Mouse (Mus musculus): ENCODE measurements at regions not wholly inside any gene's neighbourhood (a gene's known extent, or its start where the extent isn't known, plus 50 kb on each side); places are given as distances from the start of the nearest gene placed in this dataset.

DNA sequence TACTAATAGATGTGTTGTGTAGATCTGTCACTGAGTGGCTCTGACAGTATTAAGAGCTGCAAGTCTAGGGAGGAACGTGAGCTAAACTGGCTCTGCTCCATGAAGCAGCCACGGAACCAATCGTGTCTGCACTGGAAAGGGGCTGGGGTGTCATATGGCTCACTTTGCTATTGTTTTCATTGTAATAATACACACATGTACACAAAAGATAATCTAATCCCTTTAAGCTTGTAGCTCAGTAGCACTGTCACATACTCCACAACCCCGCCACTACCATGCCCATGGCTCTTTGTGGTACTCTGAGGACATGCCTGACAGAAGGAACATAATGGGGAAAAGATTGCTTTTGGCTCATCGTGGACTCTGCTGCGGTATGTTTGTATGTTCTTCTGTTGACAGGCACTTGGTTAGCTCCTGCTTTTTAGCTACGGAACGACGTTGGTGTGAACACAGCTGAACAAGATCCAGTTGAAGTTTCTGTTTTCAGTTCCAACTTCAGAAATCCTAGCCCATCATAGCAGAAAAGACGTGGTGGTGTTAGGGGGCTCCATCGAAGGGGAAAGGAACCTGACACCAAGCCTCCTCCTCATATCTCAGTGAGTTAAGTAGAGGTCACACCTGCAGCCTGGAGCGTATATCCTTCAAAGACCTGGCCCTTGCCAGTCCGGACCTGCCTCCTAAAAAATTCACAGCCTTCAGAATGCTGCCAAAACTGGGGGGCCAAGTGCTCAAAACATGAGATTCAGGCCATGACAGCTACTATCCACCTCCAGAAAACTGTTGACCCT, 159.6 kb upstream of the Fam19a5 start:
- no peak overlapping the region for H3K27ac ChIP-seq (ENCODE audit: insufficient read depth, low read length)
- WGBS, result 61% methylated on average over 13 of the region's 13 CpGs
- TF ChIP-seq CTCF (IDR thresholded peaks at IDR 0.05; ENCODE audit: borderline replicate concordance, insufficient read depth, low read depth, low read length) (no peak), POLR2A (IDR thresholded peaks at IDR 0.05; ENCODE audit: borderline replicate concordance, insufficient read depth, low read length) (no peak)
- H3K4me3 ChIP-seq (replicated peaks; ENCODE audit: insufficient read depth, low read depth, low read length), result no peak overlapping the region
- peak in 1 of 2 experiments; percentile 55 for DNase-seq
- peaks cover 46% of the 10 kb centered on the region for H3K4me1 ChIP-seq (ENCODE audit: control insufficient read depth, insufficient read depth, low read length)
- no peaks in the 10 kb centered on the region for H3K27me3 ChIP-seq (ENCODE audit: control insufficient read depth, insufficient read depth, low read length)

DNA sequence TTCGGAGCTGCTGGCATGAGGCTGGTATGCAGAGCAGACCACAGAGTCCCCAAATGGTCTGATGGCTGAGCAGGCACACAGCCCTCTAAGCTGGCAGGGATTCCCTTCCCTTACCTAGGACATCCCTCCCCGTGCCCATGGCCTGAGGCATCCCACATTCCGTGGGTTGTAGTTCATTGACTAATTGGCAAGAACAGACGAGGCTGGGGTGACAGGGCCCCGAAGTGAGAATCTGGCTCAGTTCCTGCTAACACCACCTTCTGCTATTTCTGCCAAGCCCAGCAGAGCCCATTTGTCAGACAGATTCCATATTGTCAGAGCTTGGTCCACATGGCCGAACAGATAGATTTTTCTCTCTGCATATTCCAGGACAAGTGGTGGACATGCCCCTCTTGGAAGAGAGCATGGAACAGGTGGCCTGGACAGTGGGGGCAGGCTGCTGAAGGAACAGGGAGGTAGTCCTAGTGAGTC, 157.6 kb upstream of the Fam19a5 start:
- DNase-seq, result peak; percentile 90 to 97
- peaks cover 46% of the 10 kb centered on the region for H3K4me1 ChIP-seq (ENCODE audit: control insufficient read depth, insufficient read depth, low read length)
- WGBS, result 11% methylated on average over 6 of the region's 6 CpGs
- H3K27me3 ChIP-seq (ENCODE audit: control insufficient read depth, insufficient read depth, low read length), result no peaks in the 10 kb centered on the region
- TF ChIP-seq CTCF (IDR thresholded peaks at IDR 0.05; ENCODE audit: borderline replicate concordance, insufficient read depth, low read depth, low read length), result no peak
- TF ChIP-seq POLR2A (IDR thresholded peaks at IDR 0.05; ENCODE audit: borderline replicate concordance, insufficient read depth, low read length), result no peak
- peak overlapping the region; percentile 44; the same call in 1 of the 2 replicates for H3K27ac ChIP-seq (ENCODE audit: insufficient read depth, low read length)
- H3K4me3 ChIP-seq (replicated peaks; ENCODE audit: insufficient read depth, low read depth, low read length), result no peak overlapping the region

DNA sequence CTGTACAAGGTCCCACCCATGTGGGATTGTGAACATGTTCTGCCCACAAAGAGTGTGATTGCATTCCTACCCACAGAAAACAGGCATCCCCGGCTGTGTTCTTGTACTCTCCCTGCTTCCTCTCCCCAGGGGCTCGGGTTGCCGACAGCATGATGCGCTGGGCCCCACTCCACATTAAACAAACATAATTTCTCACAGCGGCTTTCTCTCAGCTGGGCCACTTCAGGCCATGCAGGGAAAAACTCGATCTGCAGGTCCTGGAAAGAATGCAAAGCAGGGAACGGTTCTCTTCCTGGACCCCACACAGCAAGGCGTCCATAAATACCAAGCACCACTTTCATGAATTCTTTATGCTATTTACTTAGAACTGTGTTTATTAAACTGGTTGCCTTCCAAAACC, 152.7 kb upstream of the Fam19a5 start:
- H3K4me1 ChIP-seq (ENCODE audit: control insufficient read depth, insufficient read depth, low read length), result peaks cover 10% of the 10 kb centered on the region
- WGBS, result 67% methylated on average over 8 of the region's 8 CpGs
- no peak overlapping the region for H3K4me3 ChIP-seq (replicated peaks; ENCODE audit: insufficient read depth, low read depth, low read length)
- H3K27ac ChIP-seq (ENCODE audit: insufficient read depth, low read length), result no peak overlapping the region
- TF ChIP-seq CTCF (IDR thresholded peaks at IDR 0.05; ENCODE audit: borderline replicate concordance, insufficient read depth, low read depth, low read length) (no peak), POLR2A (IDR thresholded peaks at IDR 0.05; ENCODE audit: borderline replicate concordance, insufficient read depth, low read length) (no peak)
- no peak for DNase-seq
- H3K27me3 ChIP-seq (ENCODE audit: control insufficient read depth, insufficient read depth, low read length), result no peaks in the 10 kb centered on the region

DNA sequence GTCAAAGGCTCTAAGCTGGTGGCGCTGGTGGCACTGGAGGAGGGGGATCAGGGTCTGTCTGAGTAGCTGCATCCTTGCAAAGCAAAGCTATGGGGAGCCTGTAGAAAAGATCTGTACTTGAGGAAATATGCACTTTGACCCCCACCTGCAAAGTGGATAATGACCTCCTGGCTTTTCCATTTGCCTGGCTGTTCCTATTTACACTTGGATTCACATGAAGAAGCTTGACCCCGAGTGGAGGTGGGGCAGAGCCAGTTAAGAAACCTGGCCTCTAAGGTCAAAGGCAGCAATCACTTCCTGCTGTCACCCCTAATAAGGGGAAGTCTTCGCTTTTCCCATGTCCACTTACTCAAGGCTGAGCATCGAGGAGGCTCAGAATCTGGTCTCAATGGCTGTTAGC, 145.7 kb upstream of the Fam19a5 start:
- WGBS, result 76% methylated on average over 4 of the region's 4 CpGs
- Histone ChIP-seq H3K27me3 (ENCODE audit: control insufficient read depth, insufficient read depth, low read length) (no peaks in the 10 kb centered on the region), H3K27ac (ENCODE audit: insufficient read depth, low read length) (no peak overlapping the region), H3K4me3 (replicated peaks; ENCODE audit: insufficient read depth, low read depth, low read length) (no peak overlapping the region), H3K4me1 (ENCODE audit: control insufficient read depth, insufficient read depth, low read length) (no peaks in the 10 kb centered on the region)
- DNase-seq, result no peak
- no peak for TF ChIP-seq CTCF (IDR thresholded peaks at IDR 0.05; ENCODE audit: borderline replicate concordance, insufficient read depth, low read depth, low read length)
- no peak for TF ChIP-seq POLR2A (IDR thresholded peaks at IDR 0.05; ENCODE audit: borderline replicate concordance, insufficient read depth, low read length)

DNA sequence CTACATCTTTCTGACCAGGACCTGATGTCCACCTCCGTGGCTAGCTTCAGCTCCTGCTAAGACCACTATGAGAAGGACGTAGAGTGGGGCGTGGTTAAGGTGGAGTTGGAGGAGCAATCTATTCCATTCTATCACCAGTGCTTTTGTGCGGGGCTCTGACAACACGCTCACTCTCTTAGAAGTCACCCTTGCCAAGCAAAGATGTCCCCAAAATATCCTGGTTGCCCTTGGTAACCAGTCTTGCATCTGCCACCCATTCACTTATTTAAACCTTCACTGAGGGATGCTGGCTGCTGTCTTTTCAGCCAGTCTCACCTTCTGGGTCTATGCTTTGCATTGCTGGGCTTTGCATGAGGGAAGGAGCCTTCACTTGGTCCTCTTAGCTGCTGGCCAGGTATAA, 138.4 kb upstream of the Fam19a5 start:
- no peak overlapping the region for H3K4me3 ChIP-seq (replicated peaks; ENCODE audit: insufficient read depth, low read depth, low read length)
- DNase-seq, result no peak
- WGBS, result 85% methylated on average over 5 of the region's 5 CpGs
- no peak overlapping the region for H3K27ac ChIP-seq (ENCODE audit: insufficient read depth, low read length)
- H3K27me3 ChIP-seq (ENCODE audit: control insufficient read depth, insufficient read depth, low read length), result no peaks in the 10 kb centered on the region
- H3K4me1 ChIP-seq (ENCODE audit: control insufficient read depth, insufficient read depth, low read length), result no peaks in the 10 kb centered on the region; the same call in 1 of the 2 replicates
- TF ChIP-seq CTCF (IDR thresholded peaks at IDR 0.05; ENCODE audit: borderline replicate concordance, insufficient read depth, low read depth, low read length), result no peak
- no peak for TF ChIP-seq POLR2A (IDR thresholded peaks at IDR 0.05; ENCODE audit: borderline replicate concordance, insufficient read depth, low read length)

DNA sequence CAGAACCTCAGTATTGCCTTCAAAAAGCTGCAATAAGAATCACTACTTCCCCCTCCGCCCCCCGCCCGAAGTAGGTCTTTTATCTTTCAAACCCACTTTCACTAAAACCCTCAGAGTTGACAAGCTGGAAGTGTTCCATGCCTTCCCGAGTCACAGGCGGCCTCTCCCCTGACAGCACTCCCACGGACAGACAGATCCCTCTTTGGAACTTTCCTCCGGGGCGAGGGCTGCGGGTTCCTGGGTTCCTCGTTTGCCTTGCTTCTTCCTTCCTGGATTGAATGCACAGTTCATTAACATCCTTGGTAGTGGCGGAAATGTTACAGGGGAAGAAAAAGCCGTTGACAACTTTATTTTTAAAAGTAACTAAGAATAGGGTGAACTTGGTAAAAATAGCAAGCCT, 132.1 kb upstream of the Fam19a5 start:
- Histone ChIP-seq H3K27me3 (ENCODE audit: control insufficient read depth, insufficient read depth, low read length) (no peaks in the 10 kb centered on the region), H3K4me3 (replicated peaks; ENCODE audit: insufficient read depth, low read depth, low read length) (no peak overlapping the region), H3K4me1 (ENCODE audit: control insufficient read depth, insufficient read depth, low read length) (peaks cover 26% of the 10 kb centered on the region), H3K27ac (ENCODE audit: insufficient read depth, low read length) (no peak overlapping the region)
- WGBS, result 78% methylated on average over 12 of the region's 12 CpGs
- no peak for DNase-seq
- TF ChIP-seq CTCF (IDR thresholded peaks at IDR 0.05; ENCODE audit: borderline replicate concordance, insufficient read depth, low read depth, low read length) (no peak), POLR2A (IDR thresholded peaks at IDR 0.05; ENCODE audit: borderline replicate concordance, insufficient read depth, low read length) (no peak)

DNA sequence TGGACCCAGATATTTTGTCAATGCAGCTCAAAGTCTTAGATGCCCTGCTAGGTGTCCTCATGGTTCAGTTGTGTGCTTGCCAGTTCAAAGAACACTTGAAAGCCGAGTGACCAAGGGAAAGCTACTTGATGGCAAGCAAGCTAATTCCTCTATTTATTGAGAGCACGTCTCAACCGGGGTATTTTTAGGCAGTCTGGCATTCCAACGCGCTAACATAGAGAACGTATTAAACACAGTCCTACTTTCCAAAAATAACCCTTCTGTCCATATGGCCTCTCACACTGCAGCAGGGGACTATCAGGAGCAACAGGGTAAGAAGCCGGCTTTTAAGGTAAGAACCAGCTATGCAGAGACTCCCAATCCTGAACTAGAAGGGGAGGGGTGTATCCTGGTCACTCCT, 128.1 kb upstream of the Fam19a5 start:
- peaks cover 26% of the 10 kb centered on the region for H3K4me1 ChIP-seq (ENCODE audit: control insufficient read depth, insufficient read depth, low read length)
- no peak overlapping the region for H3K4me3 ChIP-seq (replicated peaks; ENCODE audit: insufficient read depth, low read depth, low read length)
- no peak overlapping the region for H3K27ac ChIP-seq (ENCODE audit: insufficient read depth, low read length)
- 8% methylated on average over 7 of the region's 7 CpGs for WGBS
- DNase-seq, result peak; percentile 58 to 84
- H3K27me3 ChIP-seq (ENCODE audit: control insufficient read depth, insufficient read depth, low read length), result no peaks in the 10 kb centered on the region
- no peak for TF ChIP-seq CTCF (IDR thresholded peaks at IDR 0.05; ENCODE audit: borderline replicate concordance, insufficient read depth, low read depth, low read length)
- TF ChIP-seq POLR2A (IDR thresholded peaks at IDR 0.05; ENCODE audit: borderline replicate concordance, insufficient read depth, low read length), result no peak

DNA sequence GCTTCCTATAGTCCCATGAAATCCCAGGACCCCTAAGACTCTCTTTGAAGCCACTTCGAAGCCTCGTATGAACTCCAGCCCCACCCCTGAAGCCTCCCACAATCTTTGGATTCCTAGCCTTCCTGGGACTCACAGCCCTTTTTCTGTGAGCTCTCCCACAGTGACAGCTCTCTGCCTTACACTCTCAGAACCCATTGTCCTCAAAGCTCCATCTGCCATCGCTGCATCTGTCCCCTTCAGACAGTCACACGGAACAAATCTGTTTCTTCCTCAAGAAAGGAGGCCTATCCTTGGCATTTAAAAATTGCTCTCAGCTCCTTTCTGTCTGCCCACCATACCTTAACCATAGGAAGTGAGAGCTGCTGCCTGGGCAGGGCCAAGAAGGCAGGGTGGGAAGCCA, 122.4 kb upstream of the Fam19a5 start:
- no peak for DNase-seq

More for the DNA sequence above, 122.4 kb upstream of the Fam19a5 start:
- Histone ChIP-seq H3K27ac (ENCODE audit: insufficient read depth, low read length) (no peak overlapping the region), H3K4me1 (ENCODE audit: control insufficient read depth, insufficient read depth, low read length) (peaks cover 1% of the 10 kb centered on the region; the same call in 1 of the 2 replicates), H3K4me3 (replicated peaks; ENCODE audit: insufficient read depth, low read depth, low read length) (no peak overlapping the region), H3K27me3 (ENCODE audit: control insufficient read depth, insufficient read depth, low read length) (no peaks in the 10 kb centered on the region)
- TF ChIP-seq CTCF (IDR thresholded peaks at IDR 0.05; ENCODE audit: borderline replicate concordance, insufficient read depth, low read depth, low read length) (no peak), POLR2A (IDR thresholded peaks at IDR 0.05; ENCODE audit: borderline replicate concordance, insufficient read depth, low read length) (no peak)
- 80% methylated on average over 4 of the region's 4 CpGs for WGBS

Measured in cerebellum, adult 2 months (tissue).